Mouse (Mus musculus) thymus, postnatal 25 days (tissue): ENCODE data around the gene Exosc5.

Source experiments
- DNase-seq: peaks from one replicate; pipeline ENCODE4 v3.0.0; 2022

Exosc5 gene

DNA sequence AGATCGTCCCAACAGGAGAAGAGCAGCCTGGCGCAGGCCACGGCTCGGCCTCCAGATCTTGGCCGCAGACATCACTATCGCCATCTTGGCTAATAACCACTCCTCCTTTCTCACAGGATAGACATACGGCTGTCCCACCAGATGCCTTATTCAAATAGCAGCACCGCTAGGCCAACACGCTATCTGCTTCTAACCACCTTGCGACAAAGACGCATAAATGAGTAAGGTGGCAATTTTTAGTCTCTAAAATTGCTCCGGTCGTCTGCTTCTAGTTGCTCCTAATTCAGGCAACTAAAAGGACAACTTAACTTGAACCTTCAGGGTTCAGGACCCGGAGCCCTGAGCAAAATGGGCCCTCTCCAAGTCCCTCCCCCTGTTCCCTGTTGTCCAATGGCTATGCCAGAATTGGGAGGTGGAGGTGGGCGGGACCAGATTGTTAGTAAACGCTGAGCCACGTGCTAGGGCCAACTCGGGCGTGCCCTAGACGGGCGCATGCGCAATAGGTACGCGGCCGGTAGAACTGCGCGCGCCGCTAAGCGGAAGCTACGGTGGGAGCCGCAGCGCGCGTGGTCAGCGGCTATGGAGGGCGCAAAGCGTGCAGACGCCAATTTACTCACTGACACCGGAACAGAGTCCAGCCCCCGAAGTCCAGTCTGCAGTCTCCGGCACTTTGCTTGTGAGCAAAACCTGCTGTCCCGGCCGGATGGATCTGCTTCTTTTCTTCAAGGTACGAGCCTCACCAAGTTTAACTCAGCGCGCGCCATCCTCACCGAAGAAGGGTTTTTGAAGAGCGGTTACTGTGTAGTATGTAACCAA is at the start of gene Exosc5, which contains the start of gene Bckdha:
Exosc5 (plus strand) TSS at position 508 of the 816 bp plus-strand sequence.
Bckdha (minus strand) TSS at position 325 of the 816 bp plus-strand sequence.
- peak; percentile 99 for DNase-seq

DNA sequence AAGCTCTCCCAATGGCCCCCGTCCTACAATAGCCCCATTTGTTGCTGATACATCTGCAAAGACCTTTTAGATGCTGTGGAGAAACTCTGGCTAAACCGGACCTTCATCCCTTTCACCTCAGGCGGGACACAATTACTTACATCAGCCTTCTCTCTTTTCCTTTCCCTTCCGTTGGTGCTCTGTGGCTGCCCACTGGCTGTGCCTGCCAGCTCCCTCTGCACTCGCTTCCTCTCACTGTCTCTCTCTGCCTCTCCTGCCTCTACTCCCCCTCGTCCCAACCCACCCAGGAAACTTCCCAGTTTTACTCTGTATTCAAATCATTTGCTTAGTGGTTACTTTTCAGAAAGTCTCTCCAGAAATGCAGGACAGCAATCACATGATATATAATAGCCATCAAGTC is 48.9 kb upstream of the Exosc5 start:
- no peak for DNase-seq

DNA sequence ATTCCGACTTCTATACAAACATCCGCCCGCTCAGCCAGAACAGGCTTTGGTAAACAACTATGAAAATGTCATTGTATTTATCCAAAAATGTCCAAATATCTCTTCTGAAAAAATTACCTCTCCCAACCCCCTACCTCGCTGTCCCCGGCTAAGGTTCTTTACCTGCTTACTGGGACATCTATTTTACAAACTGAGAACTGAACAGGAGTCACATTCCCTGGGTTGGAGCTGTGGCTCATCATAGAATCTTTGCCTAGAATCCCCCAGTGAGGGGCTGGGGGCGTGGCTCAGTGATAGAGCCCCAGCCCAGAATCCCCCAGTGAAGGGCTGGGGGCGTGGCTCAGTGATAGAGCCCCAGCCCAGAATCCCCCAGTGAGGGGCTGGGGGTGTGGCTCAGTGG is 47.5 kb upstream of the Exosc5 start:
- DNase-seq: no peak

DNA sequence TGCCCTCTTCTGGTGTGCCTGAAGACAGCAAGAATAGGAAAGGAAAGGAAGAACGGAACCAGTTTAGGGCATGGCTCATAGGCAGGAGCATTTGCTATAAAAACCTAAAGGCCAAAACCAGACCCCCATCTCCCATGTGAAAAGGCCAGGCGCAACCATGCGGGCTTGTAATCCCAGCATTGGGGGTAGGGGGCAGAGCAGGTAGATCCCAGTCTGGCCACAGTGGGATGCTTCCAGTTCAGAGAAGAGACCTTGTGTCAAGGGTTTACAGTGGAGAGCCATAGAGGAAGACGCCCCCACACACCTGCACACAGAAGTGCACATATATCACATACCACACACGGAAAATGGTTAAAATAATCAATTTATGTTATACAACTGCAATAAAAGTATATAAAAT is 44.9 kb upstream of the Exosc5 start:
- no peak for DNase-seq

DNA sequence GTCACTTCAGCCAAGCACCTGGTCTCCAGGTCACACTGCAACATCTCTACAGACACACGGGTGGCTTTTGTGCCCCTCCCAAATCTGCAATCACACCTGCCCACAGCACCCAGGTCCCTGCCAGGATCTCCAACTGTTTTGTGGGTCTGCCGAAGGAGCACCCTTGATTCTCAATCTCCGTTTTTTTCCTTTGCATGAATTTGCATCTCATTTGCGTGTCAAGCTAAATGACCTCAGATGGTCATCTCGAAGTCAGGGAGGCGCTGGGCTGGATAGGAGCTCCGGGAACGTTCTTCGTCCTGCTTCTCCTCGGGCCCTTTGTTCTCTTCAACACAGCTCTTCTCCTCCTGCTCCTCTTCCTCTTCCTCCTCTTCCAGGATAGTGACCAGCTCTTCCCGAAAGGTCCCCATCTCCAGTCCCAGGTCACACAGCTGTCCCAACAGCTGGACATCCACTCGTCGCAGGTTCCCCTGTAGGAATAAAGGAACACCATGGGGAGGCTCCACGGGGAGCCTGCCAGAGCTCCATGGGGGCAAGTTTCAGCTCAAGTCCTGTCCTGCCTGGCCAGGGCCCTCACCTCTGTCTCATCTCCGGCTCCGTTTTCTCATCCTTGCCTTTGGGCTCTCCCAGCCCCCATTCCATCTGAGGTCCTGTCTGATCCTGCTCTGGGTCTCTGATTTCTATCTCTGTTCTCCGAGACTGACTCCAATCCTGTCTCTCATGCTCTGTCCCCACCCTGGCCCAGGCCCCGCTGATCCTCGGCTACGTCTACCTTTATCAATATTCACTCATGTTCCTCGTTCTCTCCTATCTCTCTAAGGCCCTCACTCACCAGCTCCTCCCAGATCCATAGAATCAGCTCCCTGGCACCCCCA is 43.9 kb upstream of the Exosc5 start:
- DNase-seq: no peak

DNA sequence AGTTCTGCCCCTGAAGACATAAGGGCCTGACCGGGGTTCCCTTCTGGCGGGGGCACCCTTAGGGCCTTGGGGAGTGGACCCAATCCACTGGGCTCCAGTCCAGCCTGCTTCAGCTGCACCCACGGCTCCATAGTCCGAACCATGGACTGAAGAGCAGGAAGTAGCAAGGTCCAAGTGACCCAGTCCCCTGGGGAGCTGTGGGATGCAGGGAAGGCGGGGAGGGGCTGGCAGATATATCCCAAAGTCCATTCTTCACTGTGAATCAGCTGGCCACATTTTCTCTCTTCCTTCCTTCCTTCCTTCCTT is 43.3 kb upstream of the Exosc5 start, which contains the start of gene Erich4:
Erich4 (minus strand) TSS at position 187 of the 306 bp plus-strand sequence.
- DNase-seq: no peak

DNA sequence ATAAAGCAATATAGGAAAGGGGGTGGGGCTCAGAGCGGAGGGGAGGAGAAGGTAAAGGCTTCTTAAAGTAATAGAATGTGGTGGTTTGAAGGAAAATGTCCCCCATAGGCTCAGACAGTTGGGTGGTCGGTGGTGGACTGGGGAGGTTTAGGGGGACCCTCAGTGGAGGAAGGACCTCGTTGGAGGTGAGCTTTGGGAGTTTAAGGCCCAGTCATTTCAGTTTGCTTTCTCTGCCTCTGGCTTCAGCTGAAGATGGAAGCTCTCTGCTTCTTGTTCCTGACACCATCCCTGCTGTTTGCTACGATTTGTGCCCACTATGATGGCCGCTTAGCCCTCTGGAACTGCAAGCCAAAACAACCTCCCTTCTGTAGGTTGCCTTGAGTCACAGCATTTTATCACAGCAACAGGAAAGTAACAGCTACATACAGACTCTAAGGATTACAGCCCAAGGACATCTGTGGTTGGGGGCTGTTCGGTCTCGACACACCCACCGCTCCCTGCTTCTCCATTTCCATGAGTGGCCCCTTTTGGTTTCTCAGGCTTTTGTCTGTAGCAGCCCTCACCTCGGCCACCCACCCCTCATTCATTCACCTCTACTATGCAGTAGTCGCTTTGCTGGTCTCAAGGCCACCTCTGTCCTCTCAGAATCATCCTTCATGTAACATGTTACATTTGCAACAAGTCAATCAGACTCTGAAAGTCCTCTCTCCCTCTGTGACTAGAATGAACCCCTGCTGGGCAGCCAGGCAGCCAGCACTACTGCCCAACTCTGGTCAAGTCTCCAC is 41.4 kb upstream of the Exosc5 start:
- no peak for DNase-seq

DNA sequence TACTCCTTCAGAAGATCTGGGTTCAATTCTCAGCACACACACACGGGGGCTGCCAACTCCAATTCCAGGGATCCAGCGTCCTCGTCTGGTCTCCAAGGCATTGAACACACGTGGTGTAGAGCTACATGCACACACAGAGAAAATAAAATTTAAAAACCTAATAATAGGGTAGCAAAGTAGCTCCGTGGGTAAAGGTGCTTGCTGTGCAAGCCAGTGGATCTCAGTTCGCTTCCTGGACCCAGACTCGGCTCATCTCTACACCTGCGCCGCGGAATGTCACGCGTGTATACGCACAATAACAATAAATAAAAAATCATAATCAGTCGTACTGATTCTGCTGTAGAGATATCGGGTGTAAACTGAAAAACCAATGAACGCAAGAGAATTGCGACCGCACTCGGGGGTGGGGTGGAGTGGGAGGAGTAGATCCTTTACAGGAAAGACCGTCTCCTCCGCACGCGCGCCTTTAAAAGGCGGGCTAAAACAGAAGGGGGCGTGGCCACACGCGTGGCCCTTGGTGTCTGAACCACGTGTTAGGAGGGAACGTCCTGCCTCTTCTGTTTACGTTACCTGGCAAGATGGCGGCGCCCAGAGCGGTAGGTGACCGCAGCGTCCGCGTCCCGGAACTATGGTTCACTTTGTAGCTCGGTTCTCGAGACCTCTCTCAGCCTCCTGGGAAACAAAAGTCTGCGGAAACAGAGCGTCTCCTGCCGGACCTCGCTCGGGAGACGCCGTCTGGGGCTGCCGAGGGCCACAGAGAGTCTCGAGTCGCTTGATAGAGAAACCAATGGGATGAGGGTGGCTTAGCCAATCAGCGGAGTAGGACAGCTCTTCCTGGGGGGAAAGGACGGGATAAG is 39.9 kb upstream of the Exosc5 start, which contains the start of gene Dmac2:
Dmac2 (plus strand) TSS at position 550 of the 857 bp plus-strand sequence.
- DNase-seq: peak; percentile 94

DNA sequence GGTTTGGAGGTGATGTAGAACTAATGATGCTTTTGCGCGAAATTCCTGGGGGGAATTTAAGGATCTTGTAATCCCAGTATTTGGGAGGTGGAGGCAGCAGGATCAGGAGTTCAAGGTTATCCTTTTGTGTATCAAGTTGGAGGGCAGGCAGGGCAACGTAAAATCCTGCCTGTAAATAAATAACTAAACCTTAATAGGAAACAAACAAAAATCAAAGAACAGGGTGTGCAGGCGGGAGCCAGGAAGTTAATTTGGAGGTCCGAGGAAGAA is 39.3 kb upstream of the Exosc5 start:
- DNase-seq: no peak

DNA sequence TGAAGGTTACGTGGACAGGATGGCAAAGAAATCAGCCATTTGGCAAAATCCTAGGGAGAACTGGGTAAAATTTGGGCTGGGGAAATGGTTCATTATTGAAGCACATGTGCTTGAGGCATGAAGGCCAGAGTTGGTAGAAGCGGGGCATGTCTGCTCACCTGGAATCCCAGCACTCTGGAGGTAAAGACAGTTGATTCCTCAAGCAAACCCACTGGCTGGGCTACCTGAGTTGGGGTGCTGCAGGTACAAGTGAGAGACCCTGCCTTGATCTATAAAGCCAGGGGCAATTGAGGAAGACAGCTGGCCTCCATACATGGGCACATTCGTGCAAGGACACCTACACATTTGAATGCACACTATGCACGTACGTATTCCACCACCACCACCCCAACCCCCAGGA is 38.9 kb upstream of the Exosc5 start:
- no peak for DNase-seq

DNA sequence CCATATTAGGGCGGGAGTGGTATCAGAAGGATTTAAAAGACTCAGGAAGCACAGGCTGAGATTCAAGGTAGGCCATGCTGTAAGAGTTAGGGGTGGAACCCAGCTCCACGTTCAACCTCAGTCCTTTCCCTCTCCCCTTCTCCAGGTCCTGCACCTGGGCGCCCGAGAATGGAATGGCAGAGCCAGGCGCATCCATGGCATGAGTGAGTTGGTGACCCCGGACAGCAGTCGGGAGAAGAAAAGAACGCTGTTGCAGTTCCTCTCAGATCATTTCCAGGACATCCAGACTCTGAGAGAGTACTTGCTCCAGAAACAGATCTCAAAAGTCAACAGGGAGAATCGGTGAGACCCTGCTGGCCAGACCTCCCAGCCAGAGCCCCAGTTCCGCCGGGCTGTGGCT is 38.2 kb upstream of the Exosc5 start:
- DNase-seq: no peak

DNA sequence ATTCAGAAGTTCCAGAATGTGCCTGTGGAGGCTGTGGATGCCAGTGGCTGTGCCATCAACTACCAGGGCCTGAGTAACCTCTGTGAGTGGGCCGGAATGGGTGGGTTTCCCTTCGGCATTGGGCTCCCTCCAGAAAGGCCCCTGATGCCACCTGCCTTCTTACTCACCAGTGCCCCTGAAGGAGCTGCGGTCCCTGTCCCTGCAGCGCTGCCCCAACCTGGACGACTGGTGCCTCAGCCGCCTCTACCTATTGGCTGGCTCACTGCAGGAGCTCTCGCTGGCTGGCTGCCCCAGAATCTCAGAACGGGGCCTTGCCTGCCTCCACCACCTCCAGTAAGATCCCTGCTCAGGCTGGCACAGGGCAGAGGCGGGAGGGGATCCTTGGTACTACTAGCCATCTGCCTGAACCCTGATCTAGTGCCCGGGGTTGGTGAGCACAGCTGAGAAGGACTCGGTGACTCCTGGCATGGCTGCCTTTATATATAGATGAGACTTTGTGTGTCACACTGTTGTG is 35.0 kb upstream of the Exosc5 start:
- DNase-seq: no peak

DNA sequence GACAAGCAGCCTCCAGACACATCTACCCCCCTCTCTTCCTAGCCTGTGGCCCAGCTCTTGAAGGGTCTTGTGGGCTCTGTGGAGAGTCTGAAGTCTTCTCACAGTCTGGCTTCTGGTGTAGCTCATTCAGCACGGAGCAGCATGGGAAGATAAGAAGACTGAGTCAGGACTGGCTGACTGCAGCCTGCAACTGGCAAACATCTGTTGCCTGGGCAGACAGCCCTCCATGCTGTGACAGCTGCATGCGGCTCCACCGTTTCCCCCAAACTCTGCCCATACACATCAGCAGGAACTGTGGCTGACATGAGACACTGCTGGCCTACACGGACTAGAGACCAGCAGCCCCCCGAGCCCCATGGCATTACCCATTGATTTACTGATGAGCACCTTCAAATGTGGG is 34.1 kb upstream of the Exosc5 start:
- no peak for DNase-seq

DNA sequence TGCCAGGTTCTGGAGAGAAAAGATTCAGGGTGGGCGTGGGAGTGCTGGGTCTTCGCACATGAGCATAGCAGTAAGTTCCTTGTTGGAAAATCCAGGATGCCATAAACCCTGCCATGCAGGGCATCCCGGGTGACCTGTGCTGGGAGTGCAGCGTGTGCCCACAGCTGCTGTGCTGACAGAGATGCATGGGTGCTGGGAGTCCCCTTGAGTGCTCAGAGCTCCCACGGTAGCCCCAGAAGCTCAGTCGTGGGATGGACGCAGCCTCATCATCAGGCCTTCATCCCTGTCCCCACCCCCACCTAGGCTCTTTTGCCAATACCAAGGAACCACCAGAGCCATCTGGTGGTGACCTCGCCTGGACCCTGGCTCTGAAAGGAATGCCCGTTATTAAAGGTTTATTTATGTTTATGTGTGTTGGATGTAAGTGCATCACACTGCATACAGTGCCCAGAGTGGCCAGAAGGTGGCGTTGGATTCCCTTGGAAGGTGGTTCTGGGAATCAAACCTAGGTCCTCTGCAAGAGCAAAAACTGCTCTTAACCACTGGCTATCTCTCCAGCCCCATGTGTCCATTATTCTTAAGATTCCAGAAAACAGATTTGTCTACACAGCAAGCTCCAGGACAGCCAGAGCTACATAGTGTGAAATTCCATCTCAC is 33.2 kb upstream of the Exosc5 start:
- DNase-seq: peak; percentile 69

DNA sequence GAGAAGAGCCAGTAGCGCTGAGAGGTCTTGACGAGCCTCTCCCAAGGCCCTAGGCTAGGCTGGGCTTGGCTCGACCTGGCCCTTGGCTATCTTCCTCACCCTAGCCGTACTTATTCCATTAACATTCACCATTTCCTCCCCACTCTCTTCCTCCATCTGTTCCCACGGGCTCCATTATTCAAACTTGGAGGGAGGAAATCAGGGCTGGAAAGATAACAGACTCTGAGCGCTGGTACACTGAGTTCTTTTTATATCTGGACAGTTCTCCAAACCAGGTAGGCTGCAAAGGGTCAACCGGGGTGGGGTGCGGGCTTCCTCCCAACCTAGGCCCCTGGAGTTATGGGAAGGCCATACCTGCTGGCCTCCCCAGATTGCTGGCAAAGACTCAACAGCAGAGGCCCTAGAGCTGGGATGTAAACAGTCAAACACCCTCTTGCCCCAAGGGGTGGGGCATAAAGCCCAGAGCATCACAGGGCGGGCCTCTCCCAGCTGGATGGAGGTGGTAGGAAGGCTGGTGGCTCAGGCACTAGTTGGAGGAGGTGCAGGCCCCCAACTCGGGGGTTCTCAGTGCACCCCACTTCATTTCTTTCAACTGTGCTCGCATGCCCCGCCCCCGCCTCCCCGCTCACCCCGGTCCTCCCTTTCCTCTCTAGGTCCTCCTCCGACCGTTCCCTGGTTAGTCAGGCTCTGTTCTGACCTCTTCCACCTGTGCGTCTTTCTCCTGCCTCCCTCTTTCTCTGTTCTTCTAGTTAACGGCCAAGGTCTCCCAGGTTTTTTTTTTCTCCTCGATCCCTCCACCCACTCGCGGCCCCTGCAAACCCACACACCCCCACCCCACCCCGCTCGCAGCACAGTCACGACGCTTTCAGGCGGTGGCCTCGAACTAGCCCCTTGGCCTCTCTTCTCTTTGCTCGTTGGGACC is 32.2 kb upstream of the Exosc5 start, which contains the start of gene B3gnt8:
B3gnt8 (plus strand) TSS at position 146 of the 922 bp plus-strand sequence.
- DNase-seq: peak; percentile 62

DNA sequence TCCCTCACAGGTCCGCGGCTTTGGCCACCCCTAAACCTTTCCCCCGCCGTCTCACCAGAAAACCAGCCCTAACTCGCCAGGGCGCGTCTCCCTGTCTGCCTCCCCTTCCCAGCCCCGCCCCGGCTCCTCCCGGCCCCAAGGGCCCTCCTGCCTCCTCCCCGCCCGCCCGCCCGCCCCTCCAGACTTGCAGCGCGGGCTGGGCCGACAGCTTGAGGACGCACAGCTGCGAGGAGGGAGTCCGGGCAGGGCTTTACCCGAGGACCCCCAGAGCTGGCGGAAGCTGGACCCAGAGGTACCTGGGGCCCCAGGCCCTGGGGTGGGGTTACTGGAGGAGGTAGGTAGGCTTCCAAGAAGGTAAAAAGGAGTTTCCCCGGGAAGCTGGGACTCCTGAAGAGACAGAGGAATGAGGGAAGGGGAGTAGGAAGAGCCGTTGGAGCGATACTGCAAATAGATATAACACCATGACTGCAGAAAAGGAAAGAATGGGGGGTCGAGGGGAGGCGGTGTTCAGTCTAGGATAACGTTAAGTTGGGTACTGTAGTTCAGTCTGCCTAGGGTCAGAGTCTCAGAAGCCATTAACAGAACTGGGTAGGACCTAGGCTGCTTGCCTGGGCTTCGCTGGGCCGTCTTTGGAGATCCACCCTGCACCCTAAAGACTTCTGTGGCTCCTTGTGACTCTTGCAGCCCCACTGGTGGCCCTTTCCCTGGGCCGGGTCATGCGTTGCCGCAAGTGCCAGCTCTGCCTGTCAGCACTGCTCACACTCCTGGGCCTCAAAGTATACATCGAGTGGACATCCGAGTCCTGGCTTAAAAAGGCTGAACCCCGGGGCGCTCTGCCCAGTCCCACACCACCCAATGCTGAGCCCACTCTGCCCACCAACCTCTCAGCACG is 31.3 kb upstream of the Exosc5 start:
- peak; percentile 77 for DNase-seq

DNA sequence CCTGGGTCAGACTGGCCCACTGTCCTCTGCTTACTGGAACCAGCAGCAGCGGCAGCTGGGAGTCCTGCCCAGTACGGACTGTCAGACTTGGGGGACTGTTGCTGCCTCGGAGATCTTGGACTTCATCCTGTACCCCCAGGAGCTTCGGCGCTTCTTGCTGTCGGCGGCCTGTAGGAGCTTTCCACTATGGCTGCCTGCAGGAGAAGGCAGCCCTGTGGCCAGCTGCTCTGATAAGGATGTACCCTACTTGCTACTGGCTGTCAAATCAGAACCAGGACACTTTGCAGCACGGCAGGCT is 30.7 kb upstream of the Exosc5 start:
- DNase-seq: no peak

DNA sequence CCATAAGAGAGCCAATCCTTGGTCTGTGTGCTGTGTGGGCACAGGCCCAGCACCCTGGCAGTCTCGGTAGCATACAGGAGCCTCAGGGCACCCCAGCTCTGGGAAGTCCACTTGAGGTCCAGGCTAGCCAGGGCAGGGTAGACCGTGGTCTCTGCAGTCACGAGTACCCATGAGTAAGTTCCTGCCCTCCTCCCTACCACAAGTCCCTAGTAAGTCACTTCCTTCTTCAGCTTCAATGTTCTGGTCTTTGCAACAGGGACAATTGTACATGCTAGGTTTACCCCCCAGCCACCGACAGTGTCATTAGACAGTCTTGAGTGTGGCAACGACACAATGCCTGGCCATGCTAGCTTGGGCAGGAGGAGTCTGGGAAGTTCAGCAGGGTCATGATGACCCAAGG is 26.3 kb upstream of the Exosc5 start:
- no peak for DNase-seq

DNA sequence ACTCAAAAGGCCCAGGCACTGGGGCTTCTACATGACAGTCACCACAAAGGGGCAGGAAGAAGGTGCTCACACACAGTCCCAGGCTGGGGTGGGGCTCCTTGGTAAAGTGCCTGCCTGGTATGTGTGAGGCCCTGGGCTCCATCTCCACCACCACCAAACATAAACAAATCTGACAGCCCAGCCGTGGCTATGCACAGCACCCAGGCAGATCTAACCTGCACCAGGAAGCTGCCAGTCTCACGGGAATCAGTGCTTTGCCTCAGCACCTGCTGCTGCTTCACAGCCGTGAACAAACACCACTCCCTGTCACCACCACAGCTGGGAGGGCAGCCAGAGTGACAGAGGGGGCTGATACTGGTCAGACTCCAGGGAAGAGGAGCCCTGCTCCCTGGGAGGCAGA is 22.6 kb upstream of the Exosc5 start:
- peak; percentile 52 for DNase-seq

DNA sequence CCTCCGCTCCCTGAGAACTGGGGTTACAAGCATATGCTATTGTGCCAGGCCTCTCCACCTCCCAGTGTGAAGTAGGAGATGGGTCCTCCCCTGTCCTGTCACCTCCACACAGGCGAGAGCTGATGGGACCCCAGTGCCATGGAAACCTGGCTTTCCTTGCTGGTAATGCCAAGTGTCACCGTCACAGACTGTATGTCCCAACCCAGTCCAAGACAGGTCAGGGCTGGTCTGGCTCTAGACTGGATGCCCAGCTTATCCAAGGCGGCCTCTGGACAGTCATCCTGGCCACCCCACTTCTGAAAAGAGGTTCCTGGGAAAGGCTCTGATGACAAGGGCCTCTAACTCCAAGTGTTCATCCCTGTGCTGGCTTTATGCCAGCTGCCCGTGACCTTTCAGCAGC is 21.9 kb upstream of the Exosc5 start:
- DNase-seq: no peak
